12 mouse cellular contexts compared by ENCODE assay signal in the genomic region with DNA sequence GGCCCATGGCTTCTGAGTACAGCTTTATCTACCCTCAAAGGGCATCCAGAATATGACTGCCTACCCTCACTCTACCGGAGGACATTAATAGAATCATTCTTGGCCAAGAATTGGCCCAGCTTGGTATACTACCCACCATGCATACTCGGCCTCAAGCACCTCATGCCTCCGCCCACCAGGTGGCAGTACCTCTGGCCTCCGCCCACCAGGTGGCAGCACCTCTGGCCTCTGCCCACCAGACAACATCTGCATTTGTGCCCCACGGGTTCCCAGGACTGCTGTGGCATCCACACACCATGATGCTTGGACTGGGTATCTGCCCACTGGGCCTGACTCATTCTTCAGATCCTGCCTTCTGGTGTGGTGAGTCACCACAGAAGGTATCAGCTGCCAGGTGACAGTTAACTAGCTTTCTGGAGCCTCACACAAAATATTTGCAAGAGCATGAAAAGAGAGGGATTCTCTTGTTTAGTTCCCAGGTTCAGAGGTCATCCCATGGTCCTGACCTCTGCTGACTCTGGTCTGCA.
DNase-seq lines count a peak whose midpoint lies in the region; ATAC-seq and TF ChIP-seq lines count a peak whose summit lies in the region.
"Had no signal": no experiment of that assay in that cellular context is flagged by ENCODE, and none has a peak within 500 bp of the region (broad histone marks: within the 10 kb centered on the region; RNA-seq: fewer than 3 reads in every experiment).

No protein-coding gene starts in this region.

- H3K4me2 ChIP-seq in lung, postnatal 0 days (replicated peaks; ENCODE audit: low read depth, low read length) = no peak overlapping the region
- H3K4me2 ChIP-seq: limb, embryonic 13.5 days; stomach, embryonic 15.5 days had no signal

- peak; percentile 34 for TF ChIP-seq CTCF in gastrocnemius, adult 2 months (IDR thresholded peaks at IDR 0.05)
- TF ChIP-seq CTCF in lung, postnatal 0 days (IDR thresholded peaks at IDR 0.05) = peak; percentile 57
- TF ChIP-seq CTCF in ES-Bruce4 (IDR thresholded peaks at IDR 0.05; ENCODE audit: low read depth, low read length) = peak; percentile 94

- no peak overlapping the region for H3K4me3 ChIP-seq in gastrocnemius, adult 2 months
- H3K4me3 ChIP-seq in lung, postnatal 0 days (ENCODE audit: low read depth, low read length) = no peak overlapping the region
- H3K4me3 ChIP-seq in ES-Bruce4 (ENCODE audit: low read depth, low read length) = no peak overlapping the region
- H3K4me3 ChIP-seq: limb, embryonic 13.5 days; midbrain, embryonic 10.5 days; stomach, embryonic 15.5 days had no signal

- no peak for DNase-seq in gastrocnemius, adult 2 months
- DNase-seq in gastrocnemius, postnatal 25 days = no peak
- DNase-seq in lung, postnatal 0 days (ENCODE audit: low spot score) = no peak
- no peak for DNase-seq in lung, postnatal 25 days (ENCODE audit: low spot score)
- DNase-seq in kidney, adult 8-10 months = no peak
- DNase-seq in MN1 (ENCODE audit: low spot score) = no peak
- DNase-seq: kidney, postnatal 4 days had no signal

- intact Hi-C loops in gastrocnemius, adult 2 months (cut with DNase I) = no loop called here

- H3K27ac ChIP-seq in gastrocnemius, adult 2 months = no peak overlapping the region
- no peak overlapping the region for H3K27ac ChIP-seq in lung, postnatal 0 days (ENCODE audit: low read length)
- H3K27ac ChIP-seq in ES-Bruce4 (ENCODE audit: insufficient read depth, low read length) = no peak overlapping the region
- H3K27ac ChIP-seq: limb, embryonic 13.5 days; midbrain, embryonic 10.5 days; stomach, embryonic 15.5 days had no signal

- no peaks in the 10 kb centered on the region for H3K27me3 ChIP-seq in lung, postnatal 0 days (replicated peaks; ENCODE audit: insufficient read depth, low read length)
- H3K27me3 ChIP-seq in ES-Bruce4 (ENCODE audit: control insufficient read depth, insufficient read depth, low read length, poor library complexity, severe bottlenecking) = no peaks in the 10 kb centered on the region
- H3K27me3 ChIP-seq: limb, embryonic 13.5 days; stomach, embryonic 15.5 days had no signal

- ATAC-seq in lung, postnatal 0 days = no peak
- peak; percentile 40 for ATAC-seq in megakaryocyte progenitor cell, adult 5-6 weeks (replicated peaks; ENCODE audit: poor library complexity)

- TF ChIP-seq POLR2A in ES-Bruce4 (IDR thresholded peaks at IDR 0.05; ENCODE audit: insufficient read depth, low read length) = no peak

- WGBS in lung, postnatal 0 days = 84% methylated on average over 5 of the region's 5 CpGs

- H3K9me3 ChIP-seq in lung, postnatal 0 days (ENCODE audit: low read length) = no peaks in the 10 kb centered on the region
- no peaks in the 10 kb centered on the region for H3K9me3 ChIP-seq in ES-Bruce4 (replicated peaks; ENCODE audit: control insufficient read depth, insufficient read depth, low read length, poor library complexity, severe bottlenecking)
- H3K9me3 ChIP-seq: limb, embryonic 13.5 days; midbrain, embryonic 10.5 days; stomach, embryonic 15.5 days had no signal

- no peak for TF ChIP-seq EP300 in lung, postnatal 0 days (IDR thresholded peaks at IDR 0.05)
- TF ChIP-seq EP300 in ES-Bruce4 (IDR thresholded peaks at IDR 0.05; ENCODE audit: insufficient read depth, low read depth, low read length) = no peak

- H3K9ac ChIP-seq in lung, postnatal 0 days (replicated peaks; ENCODE audit: low read depth) = no peak overlapping the region
- H3K9ac ChIP-seq in ES-Bruce4 (ENCODE audit: low read depth, poor library complexity, severe bottlenecking) = no peak overlapping the region
- H3K9ac ChIP-seq: limb, embryonic 13.5 days; stomach, embryonic 15.5 days had no signal

- no peaks in the 10 kb centered on the region for H3K4me1 ChIP-seq in lung, postnatal 0 days (ENCODE audit: insufficient read depth, low read depth, low read length)
- no peaks in the 10 kb centered on the region for H3K4me1 ChIP-seq in ES-Bruce4 (ENCODE audit: control insufficient read depth, insufficient read depth, low read length)

- H3K36me3 ChIP-seq in lung, postnatal 0 days (ENCODE audit: insufficient read depth, low read length) = no peaks in the 10 kb centered on the region
- H3K36me3 ChIP-seq in ES-Bruce4 (ENCODE audit: control insufficient read depth, insufficient read depth, low read length, poor library complexity, severe bottlenecking) = no peaks in the 10 kb centered on the region
- H3K36me3 ChIP-seq: limb, embryonic 13.5 days; midbrain, embryonic 10.5 days; stomach, embryonic 15.5 days had no signal

Comparison
In these comparisons a context has a peak if more than half of its experiments do, and no peak if none do; other contexts are left out.
1. CTCF ChIP-seq: peak in every context shown above with its lines; median percentile 94 in ES-Bruce4; 57 in lung, postnatal 0 days; 34 in gastrocnemius, adult 2 months.